Mouse (Mus musculus) forebrain, embryonic 16.5 days (tissue): ENCODE data around the gene Srebf2. TPM values are rescaled to one million over a fixed set of nuclear protein-coding genes. Genes with fewer than 3 reads are reported as not detected.

Experiments used
- ATAC-seq: fragments of 200-750 bp; cut with Nextera tagmentation; 2 replicates; pipeline ENCODE4 v1.8.0; 2017; ENCODE audit warnings: mild to moderate bottlenecking, moderate library complexity
- H3K27ac ChIP-seq: fragments of 300-500 bp; sonication (generic); 2 replicates; pipeline ENCODE4 v1.5.1; 2014; ENCODE audit warnings: low read length, control low read depth
- H3K27me3 ChIP-seq: fragments of 300-500 bp; sonication (generic); replicated peaks from 2 replicates; pipeline ENCODE4 v1.6.1; 2014; ENCODE audit warnings: low read length; ENCODE audit not compliant: control insufficient read depth, insufficient read depth
- H3K36me3 ChIP-seq: fragments of 300-500 bp; sonication (generic); 2 replicates; pipeline ENCODE4 v1.6.1; 2014; ENCODE audit not compliant: control insufficient read depth, insufficient read depth
- H3K4me1 ChIP-seq: fragments of 300-500 bp; sonication (generic); replicated peaks from 2 replicates; pipeline ENCODE4 v1.6.1; 2014; ENCODE audit warnings: low read length; ENCODE audit not compliant: control insufficient read depth, insufficient read depth
- H3K4me2 ChIP-seq: fragments of 300-500 bp; sonication (generic); 2 replicates; pipeline ENCODE4 v1.6.1; 2014; ENCODE audit warnings: mild to moderate bottlenecking, low read length, control low read depth
- H3K4me3 ChIP-seq: fragments of 300-500 bp; sonication (generic); replicated peaks from 2 replicates; pipeline ENCODE4 v1.5.1; 2014; ENCODE audit warnings: mild to moderate bottlenecking, low read length, control low read depth
- H3K9ac ChIP-seq: fragments of 300-500 bp; sonication (generic); replicated peaks from 2 replicates; pipeline ENCODE4 v1.6.1; 2014; ENCODE audit warnings: low read depth, low read length, control low read depth
- H3K9me3 ChIP-seq: fragments of 300-500 bp; sonication (generic); 2 replicates; pipeline ENCODE4 v1.6.1; 2016; ENCODE audit warnings: low read length; ENCODE audit not compliant: control insufficient read depth
- WGBS: fragments of 180-500 bp; shearing (Covaris S2); extraction: QIAGEN DNeasy Blood & Tissue Kit; methylation state at CpG from one replicate; pipeline ENCODE4 v1.1.7; 2014; 5-methylcytosine and 5-hydroxymethylcytosine counted together
- polyA plus RNA-seq: library from polyadenylated mRNA; unstranded; fragments of >200 nt; fragmentation: Nextera tagmentation; extraction: Ambion mirVana; gene quantifications from 2 replicates; pipeline ENCODE4 v1.2.1, GENCODE M21; 2015

Gene Srebf2
- polyA plus RNA-seq, 1 experiment from 2014 or later = 229 TPM

- no peaks in the 10 kb centered on the region for H3K36me3 ChIP-seq
- H3K9ac ChIP-seq = no peak overlapping the region
- no peak overlapping the region for H3K27ac ChIP-seq
- H3K4me2 ChIP-seq = no peak overlapping the region
- H3K27me3 ChIP-seq = no peaks in the 10 kb centered on the region
- no peaks in the 10 kb centered on the region for H3K4me1 ChIP-seq
- no peaks in the 10 kb centered on the region for H3K9me3 ChIP-seq
- ATAC-seq = peak; percentile 47; the same call in 1 of the 2 replicates
- WGBS = 52% methylated on average over 4 of the region's 4 CpGs
- H3K4me3 ChIP-seq = no peak overlapping the region
Observed at GRCm38 (mm10) chr15:82138565-82138964, 8.4 kb upstream of the Srebf2 start.

- Histone ChIP-seq H3K27ac (no peak overlapping the region), H3K4me1 (0 out of 2 replicates have a peak, but pooled peaks cover 2% of the 10 kb centered on the region), H3K9ac (no peak overlapping the region), H3K9me3 (no peaks in the 10 kb centered on the region), H3K27me3 (no peaks in the 10 kb centered on the region), H3K4me3 (no peak overlapping the region), H3K36me3 (no peaks in the 10 kb centered on the region), H3K4me2 (no peak overlapping the region)
- no peak for ATAC-seq
- 91% methylated on average over 8 of the region's 8 CpGs for WGBS
Observed at GRCm38 (mm10) chr15:82139196-82139595, 7.8 kb upstream of the Srebf2 start.

- Histone ChIP-seq H3K27ac (no peak overlapping the region), H3K4me3 (no peak overlapping the region), H3K4me1 (0 out of 2 replicates have a peak, but pooled peaks cover 2% of the 10 kb centered on the region), H3K4me2 (no peak overlapping the region), H3K36me3 (no peaks in the 10 kb centered on the region), H3K9me3 (no peaks in the 10 kb centered on the region), H3K27me3 (no peaks in the 10 kb centered on the region), H3K9ac (no peak overlapping the region)
- WGBS = 89% methylated on average over 3 of the region's 3 CpGs
- ATAC-seq = no peak
Observed at GRCm38 (mm10) chr15:82140355-82140754, 6.6 kb upstream of the Srebf2 start.

GRCm38 (mm10) chr15:82144157-82144556, 2.8 kb upstream of the Srebf2 start:
- Histone ChIP-seq H3K4me2 (no peak overlapping the region), H3K27ac (peak overlapping the region; percentile 6; the same call in 1 of the 2 replicates), H3K36me3 (no peaks in the 10 kb centered on the region), H3K4me1 (peaks cover 19% of the 10 kb centered on the region), H3K4me3 (no peak overlapping the region), H3K9me3 (no peaks in the 10 kb centered on the region), H3K27me3 (no peaks in the 10 kb centered on the region), H3K9ac (no peak overlapping the region)
- no peak for ATAC-seq
- WGBS = 83% methylated on average over 5 of the region's 5 CpGs

GRCm38 (mm10) chr15:82145408-82145807, 1.6 kb upstream of the Srebf2 start:
- Histone ChIP-seq H3K4me2 (no peak overlapping the region), H3K4me3 (no peak overlapping the region), H3K27me3 (no peaks in the 10 kb centered on the region), H3K36me3 (no peaks in the 10 kb centered on the region), H3K4me1 (peaks cover 24% of the 10 kb centered on the region), H3K9ac (no peak overlapping the region), H3K9me3 (no peaks in the 10 kb centered on the region), H3K27ac (peak overlapping the region; percentile 96)
- no peak for ATAC-seq
- WGBS = 46% methylated on average over 2 of the region's 2 CpGs

- Histone ChIP-seq H3K36me3 (no peaks in the 10 kb centered on the region), H3K27ac (peak overlapping the region; percentile 96), H3K4me3 (peak overlapping the region; percentile 88), H3K27me3 (no peaks in the 10 kb centered on the region), H3K4me1 (peaks cover 26% of the 10 kb centered on the region), H3K9me3 (no peaks in the 10 kb centered on the region), H3K4me2 (peak overlapping the region; percentile 57), H3K9ac (peak overlapping the region; percentile 38; the same call in 1 of the 2 replicates)
- no peak for ATAC-seq
- WGBS = 8% methylated on average over 11 of the region's 11 CpGs
Observed at GRCm38 (mm10) chr15:82145851-82146769, 871 bp upstream of the Srebf2 start.

GRCm38 (mm10) chr15:82147611-82148111, 680 bp downstream of the Srebf2 start:
- WGBS = 0% methylated on average over 38 of the region's 50 CpGs
- Histone ChIP-seq H3K9ac (peak overlapping the region; percentile 89), H3K9me3 (no peaks in the 10 kb centered on the region), H3K4me3 (peak overlapping the region; percentile 88), H3K27me3 (no peaks in the 10 kb centered on the region), H3K4me2 (peak overlapping the region; percentile 88), H3K36me3 (no peaks in the 10 kb centered on the region), H3K4me1 (peaks cover 26% of the 10 kb centered on the region), H3K27ac (peak overlapping the region; percentile 97)
- no peak; the same call in 1 of the 2 replicates for ATAC-seq

- Histone ChIP-seq H3K27ac (peak overlapping the region; percentile 97), H3K4me3 (peak overlapping the region; percentile 88), H3K9me3 (no peaks in the 10 kb centered on the region), H3K27me3 (no peaks in the 10 kb centered on the region), H3K36me3 (no peaks in the 10 kb centered on the region), H3K9ac (peak overlapping the region; percentile 89), H3K4me2 (peak overlapping the region; percentile 88), H3K4me1 (peaks cover 26% of the 10 kb centered on the region)
- ATAC-seq = no peak
- WGBS = 10% methylated on average over 9 of the region's 9 CpGs
Observed at GRCm38 (mm10) chr15:82148510-82148911, 1.5 kb downstream of the Srebf2 start.

- Histone ChIP-seq H3K9ac (no peak overlapping the region), H3K4me3 (no peak overlapping the region), H3K27me3 (no peaks in the 10 kb centered on the region), H3K9me3 (no peaks in the 10 kb centered on the region), H3K4me1 (peaks cover 24% of the 10 kb centered on the region), H3K4me2 (no peak overlapping the region), H3K36me3 (no peaks in the 10 kb centered on the region), H3K27ac (no peak overlapping the region)
- no peak for ATAC-seq
Observed at GRCm38 (mm10) chr15:82150042-82150441, 3.1 kb downstream of the Srebf2 start.
